Mouse (Mus musculus) liver, adult 2 months (tissue): ENCODE data around the gene Dnah2.

Source experiments
- CTCF ChIP-seq: fragments of 200-500 bp; IDR thresholded peaks from 2 replicates; pipeline ENCODE4 v1.5.1; 2011; ENCODE audit warnings: low read depth, low read length, control low read depth
- POLR2A ChIP-seq: fragments of 200-500 bp; IDR thresholded peaks from 2 replicates; pipeline ENCODE4 v1.6.1; 2011; ENCODE audit warnings: low read length, control low read depth; ENCODE audit not compliant: insufficient read depth; ENCODE audit errors: extremely low read depth

GRCm38 (mm10) chr11:69375646-69376045, 173.3 kb downstream of the Dnah2 start:
- TF ChIP-seq POLR2A, result no peak
- TF ChIP-seq CTCF, result no peak
